Mouse (Mus musculus) liver, adult 2 months (tissue): ENCODE measurements at regions not wholly inside any gene's neighbourhood (a gene's known extent, or its start where the extent isn't known, plus 50 kb on each side); places are given as distances from the start of the nearest gene placed in this dataset.

Source experiments
- DNase-seq: peaks from one replicate; pipeline ENCODE4 v3.0.0-alpha.2; 2011; ENCODE audit warnings: low read depth, low spot score; ENCODE audit errors: extremely low read depth
- H3K27ac ChIP-seq: fragments of 200-500 bp; replicated peaks from 2 replicates; pipeline ENCODE4 v1.5.1; 2012; ENCODE audit warnings: low read depth, mild to moderate bottlenecking, control low read depth, inconsistent platforms, low read length; ENCODE audit not compliant: insufficient read depth
- H3K27me3 ChIP-seq: fragments of 200-500 bp; 2 replicates; pipeline ENCODE4 v1.6.1; 2012; ENCODE audit warnings: mild to moderate bottlenecking, moderate library complexity, low read length, inconsistent platforms; ENCODE audit not compliant: control insufficient read depth, insufficient read depth
- H3K36me3 ChIP-seq: fragments of 200-500 bp; 2 replicates; pipeline ENCODE4 v1.6.1; 2012; ENCODE audit warnings: low read length, inconsistent platforms; ENCODE audit not compliant: control insufficient read depth, insufficient read depth
- H3K4me1 ChIP-seq: fragments of 200-500 bp; 2 replicates; pipeline ENCODE4 v1.6.1; 2011; ENCODE audit warnings: low read length; ENCODE audit not compliant: control insufficient read depth, insufficient read depth
- H3K4me3 ChIP-seq: fragments of 200-500 bp; 2 replicates; pipeline ENCODE4 v1.5.1; 2011; ENCODE audit warnings: low read depth, mild to moderate bottlenecking, control low read depth, low read length, moderate library complexity; ENCODE audit not compliant: insufficient read depth
- H3K79me2 ChIP-seq: fragments of 200-500 bp; 2 replicates; pipeline ENCODE4 v1.6.1; 2012; ENCODE audit warnings: inconsistent platforms, mild to moderate bottlenecking, low read length, moderate library complexity; ENCODE audit not compliant: control insufficient read depth, insufficient read depth
- H3K9ac ChIP-seq: fragments of 200-500 bp; 2 replicates; pipeline ENCODE4 v1.6.1; 2012; ENCODE audit warnings: low read depth, mild to moderate bottlenecking, control low read depth, inconsistent platforms, low read length
- CTCF ChIP-seq: fragments of 200-500 bp; IDR thresholded peaks from 2 replicates; pipeline ENCODE4 v1.5.1; 2011; ENCODE audit warnings: low read depth, low read length, control low read depth
- POLR2A ChIP-seq: fragments of 200-500 bp; IDR thresholded peaks from 2 replicates; pipeline ENCODE4 v1.6.1; 2011; ENCODE audit warnings: low read length, control low read depth; ENCODE audit not compliant: insufficient read depth; ENCODE audit errors: extremely low read depth
- WGBS: fragments of 180-500 bp; shearing (Covaris S2); methylation state at CpG from one replicate; pipeline ENCODE4 v1.1.7; 2018; 5-methylcytosine and 5-hydroxymethylcytosine counted together

DNA sequence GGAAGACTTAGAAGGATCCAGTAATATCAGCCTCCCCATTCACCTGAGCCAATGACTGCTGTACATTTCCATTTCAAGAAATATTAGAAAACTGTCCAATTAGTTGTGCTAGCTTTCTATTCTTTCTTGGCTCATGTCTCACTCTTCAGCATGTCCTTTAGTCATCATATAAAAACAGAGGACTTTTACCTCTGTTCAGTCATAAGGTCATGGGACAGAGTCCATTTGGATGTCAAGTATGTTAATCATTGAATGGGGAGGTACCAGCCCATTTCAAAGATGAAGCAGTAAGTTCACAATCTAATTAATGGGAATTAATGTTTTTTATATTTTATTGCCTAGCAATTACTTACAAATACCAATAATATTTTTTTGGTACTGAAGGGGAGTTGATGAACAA is 218.8 kb upstream of the Tet2 start:
- H3K9ac ChIP-seq = no peak overlapping the region
- no peaks in the 10 kb centered on the region for H3K79me2 ChIP-seq

DNA sequence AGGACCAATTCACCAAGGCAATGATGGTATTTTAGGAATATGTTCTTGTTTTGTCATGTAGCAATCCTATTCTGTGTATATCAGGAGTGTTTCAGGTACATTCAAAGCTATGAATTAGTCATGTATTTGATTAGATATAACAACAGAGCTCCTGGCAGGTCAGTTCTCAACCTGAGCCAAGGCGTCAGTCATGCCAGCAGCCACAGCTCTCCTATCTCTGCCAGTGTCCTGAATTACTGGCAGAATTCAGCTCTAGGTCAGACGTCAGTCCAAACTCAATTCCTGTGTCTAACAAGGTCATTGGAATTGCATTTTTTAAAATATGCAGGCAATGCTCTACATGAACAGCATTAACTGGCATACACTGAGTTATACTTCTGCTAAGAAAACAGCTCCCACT is 228.6 kb upstream of the Tet2 start:
- H3K9ac ChIP-seq = no peak overlapping the region
- H3K27ac ChIP-seq = no peak overlapping the region
- H3K4me3 ChIP-seq = no peak overlapping the region
- H3K79me2 ChIP-seq = no peaks in the 10 kb centered on the region
- TF ChIP-seq POLR2A = no peak
- no peak for TF ChIP-seq CTCF
- WGBS = 14% methylated on average over 2 of the region's 2 CpGs
- peak; percentile 96 for DNase-seq
- peaks cover 6% of the 10 kb centered on the region for H3K4me1 ChIP-seq
- H3K36me3 ChIP-seq = no peaks in the 10 kb centered on the region
- no peaks in the 10 kb centered on the region for H3K27me3 ChIP-seq

More for the DNA sequence above, 218.8 kb upstream of the Tet2 start:
- H3K27ac ChIP-seq = no peak overlapping the region
- no peak overlapping the region for H3K4me3 ChIP-seq
- DNase-seq = peak; percentile 96
- H3K27me3 ChIP-seq = no peaks in the 10 kb centered on the region
- H3K4me1 ChIP-seq = peaks cover 10% of the 10 kb centered on the region
- no peak for TF ChIP-seq CTCF
- TF ChIP-seq POLR2A = no peak
- H3K36me3 ChIP-seq = no peaks in the 10 kb centered on the region

DNA sequence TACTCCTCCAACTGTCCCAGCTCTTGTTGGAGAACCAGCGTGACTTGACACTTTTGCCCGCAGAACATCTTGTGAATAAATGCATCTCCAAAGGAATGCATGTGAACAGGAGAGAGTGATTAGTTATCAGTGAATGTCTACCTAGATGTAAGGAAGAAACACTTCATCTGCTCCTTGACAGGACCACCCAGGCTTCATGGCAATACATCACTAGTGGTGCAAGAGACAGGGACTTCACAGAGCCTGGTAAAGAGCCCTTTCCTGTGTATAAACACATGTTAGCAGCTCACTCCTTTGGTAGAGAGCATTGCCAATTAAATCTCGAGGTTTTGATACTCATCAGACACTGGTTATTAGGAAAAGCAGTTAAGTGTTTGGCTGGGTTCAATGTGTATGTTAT is 229.3 kb upstream of the Tet2 start:
- Histone ChIP-seq H3K36me3 (no peaks in the 10 kb centered on the region), H3K79me2 (no peaks in the 10 kb centered on the region), H3K4me1 (peaks cover 6% of the 10 kb centered on the region), H3K4me3 (no peak overlapping the region), H3K27ac (no peak overlapping the region), H3K9ac (no peak overlapping the region), H3K27me3 (no peaks in the 10 kb centered on the region)
- WGBS = 59% methylated on average over 3 of the region's 3 CpGs
- DNase-seq = no peak
- TF ChIP-seq CTCF (no peak), POLR2A (no peak)

DNA sequence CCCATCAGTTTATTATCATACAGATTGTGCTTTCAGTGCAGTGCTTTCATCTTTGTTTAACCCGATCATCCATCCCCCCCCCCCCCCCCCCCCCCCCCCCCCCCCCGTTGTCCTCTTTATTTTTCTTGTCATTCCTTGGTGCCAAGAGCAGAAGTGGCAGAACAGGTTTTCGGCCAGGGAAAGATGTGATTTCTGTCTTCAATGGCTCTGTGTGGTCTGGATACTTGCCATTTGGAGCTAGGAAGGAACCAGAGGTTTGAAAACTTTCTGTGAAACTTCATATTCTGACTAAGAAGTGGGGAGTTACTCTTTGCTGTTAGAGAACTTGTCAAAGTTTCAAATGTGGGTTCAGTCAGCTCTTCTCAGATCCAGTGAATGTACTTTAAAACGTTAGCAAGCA is 231.1 kb upstream of the Tet2 start:
- WGBS = 4% methylated on average over 4 of the region's 4 CpGs
- DNase-seq = peak; percentile 40
- TF ChIP-seq CTCF (no peak), POLR2A (no peak)
- no peaks in the 10 kb centered on the region for H3K27me3 ChIP-seq
- H3K4me3 ChIP-seq = no peak overlapping the region
- no peaks in the 10 kb centered on the region for H3K79me2 ChIP-seq
- H3K4me1 ChIP-seq = peaks cover 6% of the 10 kb centered on the region
- H3K9ac ChIP-seq = no peak overlapping the region
- no peak overlapping the region for H3K27ac ChIP-seq
- H3K36me3 ChIP-seq = no peaks in the 10 kb centered on the region

DNA sequence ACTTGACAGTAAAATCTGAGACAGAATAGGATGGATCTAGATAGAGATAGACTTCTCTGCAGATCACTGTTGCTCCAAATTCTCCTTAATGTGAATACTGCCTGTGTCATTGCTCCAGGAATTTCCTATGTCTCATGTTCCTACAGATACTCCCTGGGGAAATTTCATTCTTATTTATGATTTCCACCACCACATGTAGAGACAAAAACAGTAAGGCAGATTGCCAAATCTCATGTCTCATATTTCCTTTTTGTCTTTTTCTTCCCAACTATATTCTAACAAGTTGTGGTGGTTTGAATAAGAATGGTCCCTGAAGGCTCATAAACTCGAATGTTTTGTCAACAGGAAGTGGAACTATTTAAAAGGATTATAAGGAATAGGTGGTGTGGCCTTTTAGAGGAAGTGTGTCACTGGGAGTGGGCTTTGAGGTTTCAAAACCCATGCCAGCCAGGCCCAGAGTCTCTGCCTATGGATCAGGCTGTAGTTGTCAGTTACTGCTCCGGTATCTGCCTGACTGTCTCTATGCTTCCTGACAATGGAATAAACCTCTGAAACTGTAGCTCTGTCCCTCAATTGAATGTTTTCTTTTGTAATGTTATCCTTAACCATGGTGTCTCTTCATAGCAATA is 234.3 kb upstream of the Tet2 start:
- TF ChIP-seq CTCF = no peak
- no peak for TF ChIP-seq POLR2A
- no peaks in the 10 kb centered on the region; the same call in 1 of the 2 replicates for H3K4me1 ChIP-seq
- H3K9ac ChIP-seq = no peak overlapping the region
- WGBS = 69% methylated on average over 2 of the region's 2 CpGs
- no peak overlapping the region for H3K4me3 ChIP-seq
- no peak overlapping the region for H3K27ac ChIP-seq
- no peaks in the 10 kb centered on the region for H3K36me3 ChIP-seq
- no peaks in the 10 kb centered on the region for H3K79me2 ChIP-seq
- no peaks in the 10 kb centered on the region for H3K27me3 ChIP-seq
- no peak for DNase-seq

DNA sequence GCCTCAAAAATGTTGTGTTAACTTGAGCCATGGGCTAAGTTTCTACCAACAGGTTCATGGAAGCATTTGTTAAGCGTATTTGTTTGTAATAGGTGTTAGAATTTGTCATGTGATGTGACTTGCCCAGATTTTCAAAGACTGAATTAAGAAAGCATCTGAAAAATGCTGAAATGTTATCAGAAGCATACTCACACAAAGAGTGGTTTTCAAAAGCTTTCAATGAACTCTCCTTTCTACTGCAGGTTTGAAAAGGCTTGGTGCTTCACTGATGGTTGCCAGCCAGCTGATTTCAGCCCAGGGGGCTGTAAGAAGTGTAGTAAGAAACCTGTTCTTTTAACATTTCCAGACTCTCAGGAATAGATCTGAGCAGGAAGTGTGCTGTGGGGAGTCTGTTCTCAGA is 238.1 kb upstream of the Tet2 start:
- WGBS = 80% methylated on average over 1 of the region's 1 CpGs
- DNase-seq = no peak
- no peaks in the 10 kb centered on the region for H3K79me2 ChIP-seq
- H3K27ac ChIP-seq = no peak overlapping the region
- H3K36me3 ChIP-seq = no peaks in the 10 kb centered on the region
- no peaks in the 10 kb centered on the region for H3K27me3 ChIP-seq
- no peak for TF ChIP-seq CTCF
- no peak for TF ChIP-seq POLR2A
- no peak overlapping the region for H3K9ac ChIP-seq
- no peak overlapping the region for H3K4me3 ChIP-seq
- no peaks in the 10 kb centered on the region; the same call in 1 of the 2 replicates for H3K4me1 ChIP-seq
